Mouse (Mus musculus) left cerebral cortex, postnatal 36 days (tissue): ENCODE results near the gene Cdk6. TPM values are rescaled to one million over a fixed set of nuclear protein-coding genes. Genes with fewer than 3 reads are reported as not detected.
"Not testable (repeated sequence)": the region's sequence is repeated elsewhere in the genome, so short reads cannot be mapped to it uniquely, and the experiment has no call there.

Experiments
- DNase-seq, 2 experiments: peaks; one replicate each; pipeline ENCODE4 v3.0.0; 2021 to 2022; ENCODE audit warnings: low spot score in 2 of 2, mixed read lengths in 1 of 2
- intact Hi-C: fragments of 180-260 bp; cut with DNase I; formaldehyde crosslinking; loops from one replicate; pipeline ENCODE4 v1.15.1; 2025
- total RNA-seq, 2 experiments: library from RNA; stranded (reverse); gene quantifications; 2 replicates each; pipeline ENCODE4 v1.2.3; 2021

Cdk6 gene
- 1 to 10 TPM; 2.1 to 4.0 TPM for total RNA-seq

DNA sequence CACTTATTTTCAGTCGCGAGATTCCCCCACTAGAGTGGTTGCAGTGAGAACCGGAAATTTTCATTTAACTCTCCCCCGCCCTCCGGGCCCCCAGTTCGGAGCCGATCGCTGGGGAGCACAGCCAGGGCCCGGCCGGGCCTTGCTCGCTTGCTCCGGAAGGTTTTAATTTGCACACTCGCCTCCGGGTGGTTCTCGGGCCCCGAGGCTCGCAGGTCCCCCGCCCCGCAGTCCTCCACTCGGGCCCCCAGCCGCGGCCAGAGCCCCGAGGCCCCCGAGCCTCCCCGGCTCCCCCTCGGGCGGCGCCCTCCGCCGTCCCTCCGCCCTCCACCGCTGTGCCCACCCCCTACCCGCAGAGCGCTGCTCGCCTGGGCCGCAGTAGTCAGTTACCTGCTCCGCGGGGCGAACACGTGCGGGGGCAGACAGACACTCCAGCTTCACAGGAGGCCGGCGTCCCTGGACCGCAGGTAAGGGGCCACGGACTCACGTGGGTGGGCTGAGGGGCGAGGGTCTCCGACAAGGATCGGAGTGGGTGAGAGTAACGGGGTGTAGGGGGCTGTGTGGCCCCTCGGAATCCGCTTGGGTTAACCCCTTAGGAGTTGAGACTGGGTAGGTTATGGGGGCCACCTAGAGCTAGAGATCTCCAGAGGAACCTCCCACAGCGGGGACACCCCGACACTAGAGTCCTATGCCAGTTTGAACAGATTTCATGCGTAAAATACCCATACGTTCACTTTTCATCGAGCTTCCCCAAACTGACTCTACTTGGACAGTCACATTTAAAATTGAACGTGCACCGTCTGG lies at the start of gene Cdk6:
TSS of gene Cdk6 (plus strand) at position 375 of the 801 bp plus-strand sequence.
- intact Hi-C loops, result loop anchor here (5.0 kb wide), 1 partner anchor 41 kb away; no protein-coding TSS in a partner anchor
- peak; percentile 22 to 30 for DNase-seq

DNA sequence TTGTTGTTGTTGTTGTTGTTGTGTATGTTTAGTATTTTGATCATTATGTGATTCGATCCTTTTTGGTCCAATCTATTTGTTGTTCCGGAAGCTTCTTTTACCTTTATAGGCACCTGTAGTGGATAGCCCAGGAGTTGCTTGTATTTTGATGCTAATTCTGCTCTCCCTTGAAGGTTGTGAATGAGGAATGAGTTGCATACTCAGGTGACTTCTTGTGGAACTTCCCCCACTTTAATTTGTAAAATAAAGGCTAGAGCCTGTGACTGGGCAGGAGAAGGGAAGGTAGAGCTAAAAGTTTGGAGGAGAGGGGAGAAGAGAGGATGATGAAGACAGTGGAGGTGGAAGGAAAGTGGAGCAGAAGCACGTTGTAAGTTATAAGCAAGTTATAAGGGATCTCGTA lies 47.6 kb upstream of the Cdk6 start:
- DNase-seq, result no peak
- intact Hi-C loops, result no loop called here

DNA sequence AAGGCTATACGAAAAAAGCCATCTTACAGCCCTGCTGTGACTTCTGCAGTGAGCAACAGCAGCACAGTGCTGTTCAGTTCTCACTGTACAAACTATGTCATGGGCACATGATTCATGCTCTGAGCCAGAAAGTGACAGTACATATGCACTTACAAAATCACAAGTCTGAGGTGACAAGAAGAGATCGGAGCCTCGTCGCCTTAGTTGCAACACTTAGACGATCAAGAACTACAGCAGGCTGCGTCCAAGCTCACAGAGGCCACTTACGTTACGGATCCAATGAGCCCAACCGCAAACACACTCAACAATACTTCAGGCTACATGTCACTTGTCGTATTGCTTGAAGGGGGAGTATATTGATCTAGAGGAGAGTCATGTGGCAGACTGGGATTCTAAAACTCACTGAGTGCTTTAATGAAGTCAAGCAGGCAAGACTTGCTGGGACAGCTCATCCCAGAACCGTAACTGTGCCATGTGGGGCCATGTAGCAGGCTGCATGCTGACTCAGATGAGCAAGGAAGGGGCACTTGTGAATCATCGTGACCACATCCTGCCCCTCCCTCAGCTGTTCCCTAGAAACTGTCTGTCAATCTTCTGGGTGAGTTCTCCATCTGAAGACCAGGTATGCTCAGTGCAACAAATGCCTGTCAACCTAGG lies 40.4 kb upstream of the Cdk6 start:
- intact Hi-C loops, result no loop called here
- peak in 1 of 2 experiments; percentile 3 for DNase-seq

DNA sequence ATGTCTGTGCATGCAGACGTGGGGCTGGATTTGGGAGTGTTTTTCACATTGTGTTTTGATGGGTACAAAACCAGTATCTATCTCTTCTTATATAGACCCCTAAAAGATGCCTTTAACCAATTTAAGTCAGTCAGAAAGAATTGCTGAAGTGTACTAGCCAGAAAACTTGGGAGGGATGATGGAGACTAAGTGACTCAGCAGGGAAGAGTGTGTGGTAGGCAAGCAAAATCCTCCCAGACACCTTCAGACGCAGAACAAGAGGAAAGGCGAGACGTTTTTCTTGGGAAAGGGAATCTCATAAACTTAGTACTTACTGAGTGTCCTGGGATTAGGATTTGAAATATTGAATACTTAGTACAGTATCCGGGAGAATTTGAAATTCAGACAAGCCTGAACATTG lies 39.8 kb upstream of the Cdk6 start:
- no peak for DNase-seq
- intact Hi-C loops, result no loop called here

- intact Hi-C loops, result no loop called here
- no peak for DNase-seq
These were observed 37.4 kb upstream of the Cdk6 start for GRCm38 (mm10) chr5:3303876-3304275.

DNA sequence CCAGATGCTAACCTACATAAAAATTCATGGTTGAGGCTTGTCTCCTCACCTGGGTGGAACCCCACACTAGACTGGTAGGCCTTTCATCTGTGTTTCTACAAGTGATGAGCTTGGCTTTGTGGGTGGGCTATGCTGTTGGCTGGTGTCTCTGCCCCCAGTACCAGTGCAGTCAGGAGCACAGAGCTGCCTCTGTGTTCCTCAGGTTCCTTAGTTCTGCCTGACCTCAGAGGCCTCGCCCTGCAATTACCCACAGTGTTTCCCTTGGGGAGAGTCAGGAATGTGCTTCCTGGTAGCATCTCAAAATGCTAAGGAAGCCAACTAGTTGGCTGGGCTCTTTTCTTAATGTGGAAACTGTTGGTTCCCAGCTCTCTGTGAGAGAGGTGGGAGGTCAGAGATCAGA lies 35.1 kb upstream of the Cdk6 start:
- DNase-seq, result no peak
- intact Hi-C loops, result no loop called here

DNA sequence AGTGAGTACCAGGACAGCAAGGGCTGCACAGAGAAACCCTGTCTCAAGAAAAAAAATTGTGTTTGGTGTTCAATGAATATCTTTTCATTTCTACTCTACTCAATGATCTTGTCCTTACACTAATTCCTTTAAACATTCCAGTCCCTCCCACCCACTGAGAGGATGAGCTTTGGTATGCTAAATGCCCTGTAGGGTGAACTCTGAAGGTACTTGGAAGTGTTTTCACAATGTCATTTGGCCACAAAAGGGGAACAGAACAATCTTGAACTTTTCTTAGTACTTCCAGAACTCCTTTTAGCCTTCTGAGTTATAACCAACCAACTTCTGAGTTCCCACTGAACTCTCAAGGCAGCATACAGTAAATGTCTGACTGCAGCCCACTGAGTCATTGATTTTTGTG lies 32.2 kb upstream of the Cdk6 start:
- intact Hi-C loops, result no loop called here
- no peak for DNase-seq

GRCm38 (mm10) chr5:3309587-3309986 lies 31.7 kb upstream of the Cdk6 start:
- intact Hi-C loops, result no loop called here

DNA sequence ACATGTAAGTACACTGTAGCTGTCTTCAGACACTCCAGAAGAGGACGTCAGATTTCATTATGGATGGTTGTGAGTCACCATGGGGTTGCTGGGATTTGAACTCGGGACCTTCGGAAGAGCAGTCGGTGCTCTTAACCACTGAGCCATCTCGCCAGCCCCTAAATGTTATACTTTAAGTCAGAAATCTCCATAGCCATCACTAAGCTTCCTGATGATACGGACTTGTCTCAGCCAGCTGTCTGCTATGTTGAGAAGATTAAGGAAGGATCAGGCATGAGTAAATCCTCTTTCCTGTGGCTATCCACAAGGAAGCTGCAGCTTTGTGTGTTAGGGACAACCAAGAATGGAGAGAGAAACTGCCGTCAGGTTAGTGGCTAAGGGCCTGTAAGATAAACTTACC lies 30.1 kb upstream of the Cdk6 start:
- intact Hi-C loops, DNase-seq: not testable (repeated sequence)

More at GRCm38 (mm10) chr5:3309587-3309986, 31.7 kb upstream of the Cdk6 start:
- no peak for DNase-seq

DNA sequence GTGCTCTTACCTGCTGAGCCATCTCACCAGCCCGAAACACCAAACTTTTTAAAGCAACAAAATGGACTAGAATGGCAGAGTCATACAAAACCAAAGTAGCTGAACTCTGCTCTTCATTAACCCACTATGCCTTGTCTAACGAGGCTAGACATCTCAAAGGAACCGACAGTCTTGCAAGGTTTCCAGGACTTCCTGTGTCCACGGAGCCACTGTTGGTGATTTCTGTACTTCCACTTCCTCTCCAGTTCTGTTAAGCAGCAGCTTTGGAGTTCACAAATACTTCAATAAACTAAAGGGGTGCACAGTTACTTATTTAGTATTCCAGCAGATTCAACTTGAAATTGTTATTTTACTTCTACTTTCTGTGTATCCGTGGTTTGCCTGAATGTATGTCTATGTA lies 23.6 kb upstream of the Cdk6 start:
- intact Hi-C loops, DNase-seq: not testable (repeated sequence)

DNA sequence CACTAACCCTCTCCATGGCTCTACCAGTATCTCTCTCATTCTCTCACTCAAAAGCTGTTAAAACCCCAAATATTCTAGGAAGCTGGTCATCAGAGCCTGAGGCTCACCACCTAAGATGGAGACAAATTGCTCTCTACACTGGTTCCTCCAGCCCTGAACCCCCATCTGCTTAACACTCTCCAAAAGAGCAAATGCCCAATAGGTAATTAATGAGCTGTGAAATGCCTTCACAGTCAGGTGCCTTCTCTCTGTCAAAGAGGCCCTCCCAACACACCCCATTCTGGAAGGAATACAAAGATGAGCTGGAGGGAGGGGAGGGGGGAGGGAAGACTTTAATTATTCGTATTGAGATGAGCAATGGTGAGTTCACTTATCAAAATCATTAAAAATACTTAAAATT lies 21.1 kb upstream of the Cdk6 start:
- DNase-seq, result no peak

DNA sequence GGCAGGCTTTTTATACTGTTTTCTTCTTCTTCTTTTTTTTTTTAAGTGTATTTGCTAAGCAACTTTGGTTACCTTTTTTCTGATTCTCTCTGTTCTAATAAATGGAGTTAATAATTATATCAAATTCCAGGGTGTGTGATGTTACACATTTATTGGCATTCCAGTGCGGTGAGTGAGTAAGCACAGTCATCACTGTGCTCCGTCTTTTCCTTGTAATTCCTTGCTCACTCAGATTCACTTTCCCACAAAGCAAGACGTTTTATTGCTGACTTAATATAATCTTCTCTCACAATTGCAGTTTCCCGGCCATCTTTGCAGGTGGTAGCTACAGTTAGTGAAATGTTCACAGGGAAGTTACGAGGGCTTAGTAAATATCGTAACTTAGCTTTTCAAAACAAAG lies 19.2 kb upstream of the Cdk6 start:
- intact Hi-C loops, result no loop called here
- no peak for DNase-seq

More for the DNA sequence above, 21.1 kb upstream of the Cdk6 start:
- intact Hi-C loops, result no loop called here

- DNase-seq, result no peak
- intact Hi-C loops, result no loop called here
These were observed 17.2 kb upstream of the Cdk6 start for GRCm38 (mm10) chr5:3324116-3324515.

DNA sequence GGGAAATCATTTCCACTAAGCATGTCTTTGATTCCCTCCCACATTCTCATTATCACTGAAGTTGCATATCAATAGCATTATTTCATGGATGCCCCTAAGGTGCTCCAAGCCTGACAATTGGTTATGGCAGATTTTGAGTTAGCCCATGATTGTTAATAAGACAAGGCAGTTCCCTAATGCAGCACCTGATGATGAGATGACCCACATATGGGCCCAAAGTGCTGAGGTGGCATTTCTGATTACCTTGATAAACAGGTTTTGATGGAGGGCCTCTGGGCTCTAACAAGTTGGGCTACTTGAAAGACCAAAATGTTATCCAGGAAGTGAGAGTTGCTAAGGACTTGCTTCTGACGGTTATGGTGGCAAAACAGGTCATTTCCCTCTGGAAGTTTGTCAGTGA lies 11.9 kb upstream of the Cdk6 start:
- intact Hi-C loops, result no loop called here

DNA sequence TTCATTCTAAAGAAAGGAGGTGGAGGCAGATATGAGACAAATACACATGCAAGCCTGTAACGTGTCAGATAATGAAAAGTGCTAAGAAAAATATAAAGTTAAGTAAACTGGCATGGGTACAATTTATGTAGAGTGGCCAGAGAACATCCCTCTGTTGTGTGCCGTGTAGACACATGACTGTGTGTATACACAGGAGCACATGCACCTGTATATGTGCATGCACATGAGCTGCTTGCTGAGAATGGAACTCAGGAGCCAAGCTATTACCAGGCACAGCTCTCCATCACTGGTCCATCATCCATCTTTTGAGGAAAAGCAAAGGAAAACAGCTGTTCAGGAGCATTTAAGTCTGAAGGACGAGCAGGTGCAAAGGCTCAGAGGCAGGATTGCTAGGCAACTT lies 10.4 kb upstream of the Cdk6 start:
- intact Hi-C loops, result no loop called here
- DNase-seq, result no peak

More for the DNA sequence above, 11.9 kb upstream of the Cdk6 start:
- DNase-seq, result no peak

DNA sequence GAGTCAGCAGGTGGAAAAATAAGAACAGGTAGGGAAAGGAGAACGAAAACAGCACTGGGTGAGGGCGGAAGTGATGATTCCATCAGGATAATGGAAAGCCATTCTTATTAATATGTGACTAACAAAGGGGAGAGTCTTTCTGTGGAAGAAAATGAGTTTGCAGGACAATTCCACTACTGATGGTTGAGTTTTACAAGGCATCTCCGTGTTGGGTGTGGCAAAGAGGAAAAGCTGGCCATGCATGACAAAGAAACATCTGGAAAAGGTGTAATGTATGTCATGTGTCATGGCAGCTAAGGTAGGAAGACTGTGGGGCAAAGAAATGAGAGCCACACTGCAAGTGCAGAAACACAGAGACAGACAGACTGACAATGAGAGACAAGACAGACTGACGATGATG lies 8.3 kb upstream of the Cdk6 start:
- intact Hi-C loops, DNase-seq: not testable (repeated sequence)

GRCm38 (mm10) chr5:3340340-3341058 lies 786 bp upstream of the Cdk6 start:
- intact Hi-C loops, result loop anchor here (5.0 kb wide), 1 partner anchor 42 kb away; no protein-coding TSS in a partner anchor
- DNase-seq, result not testable (repeated sequence)

DNA sequence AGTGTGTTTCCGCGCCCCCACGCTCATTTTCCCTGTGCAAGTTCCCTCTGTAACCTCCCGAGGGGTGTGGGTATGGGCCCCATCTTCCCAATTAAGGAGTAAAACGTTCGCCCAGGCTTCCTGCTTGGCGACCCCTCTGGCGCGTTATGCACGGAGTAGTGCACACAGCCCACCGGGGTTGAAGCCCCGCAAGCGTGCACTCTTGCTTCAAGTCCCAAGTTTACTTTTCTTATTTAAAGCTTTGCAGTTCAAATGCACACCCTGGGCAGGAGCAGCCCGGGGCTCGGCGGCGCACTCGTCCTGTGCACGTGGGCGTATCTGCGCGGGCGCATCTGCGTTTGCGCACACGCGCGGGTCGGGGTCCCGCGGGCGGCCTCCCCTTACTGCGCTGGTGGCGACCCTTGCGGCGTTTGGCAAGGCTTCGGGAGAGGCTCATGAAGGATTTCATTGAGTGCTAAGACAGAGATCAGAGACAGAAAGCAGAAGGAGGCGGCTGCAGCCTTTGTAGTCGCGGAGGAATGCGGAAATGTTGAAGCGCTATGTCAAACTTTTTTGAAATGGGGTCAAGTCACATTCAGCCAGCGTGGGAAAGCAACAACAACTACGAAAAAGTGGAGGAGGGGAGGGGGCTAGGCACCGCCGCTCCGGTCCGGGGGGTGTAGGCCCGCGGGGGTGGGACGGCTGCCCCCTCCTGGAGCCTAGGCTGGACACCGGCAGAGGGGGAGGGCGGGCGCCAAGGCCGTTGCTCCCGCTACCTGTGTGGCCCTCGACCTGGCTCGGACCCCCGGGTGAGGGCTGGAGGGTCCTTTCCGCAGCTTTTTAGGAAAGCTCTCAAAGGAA lies 866 bp downstream of the Cdk6 start:
- peak; percentile 27 to 32 for DNase-seq
- intact Hi-C loops, result loop anchor here (2.0 to 5.0 kb wide), 2 partner anchors 40 to 173 kb away; no protein-coding TSS in a partner anchor
